Mouse (Mus musculus): ENCODE data around the gene Txlnb. TPM values are rescaled to one million over a fixed set of nuclear protein-coding genes. Genes with fewer than 3 reads are reported as not detected.

Txlnb gene
- polyA plus RNA-seq, 1 experiment from 2014 or later, result 2.1 TPM

Other genes starting within 250 kb of the Txlnb start
- gene Cited2, start 73.0 kb upstream of the Txlnb start, polyA plus RNA-seq (2015; fragmentation: Nextera tagmentation; extraction: Ambion mirVana), result 76.2 and 96.7 TPM in 2 replicates
- 3.1 and 3.5 TPM in 2 replicates for gene Heca, start 151.8 kb downstream of the Txlnb start, polyA plus RNA-seq (2015; fragmentation: Nextera tagmentation; extraction: Ambion mirVana)
- 99.0 and 103 TPM in 2 replicates for gene Abracl, start 227.1 kb downstream of the Txlnb start, polyA plus RNA-seq (2015; fragmentation: Nextera tagmentation; extraction: Ambion mirVana)

Measured in neural tube, embryonic 13.5 days (tissue).